Mouse (Mus musculus) midbrain, embryonic 10.5 days (tissue): ENCODE measurements at regions not wholly inside any gene's neighbourhood (a gene's known extent, or its start where the extent isn't known, plus 50 kb on each side); places are given as distances from the start of the nearest gene placed in this dataset.

Experiments
- DNase-seq: peaks from one replicate; pipeline ENCODE4 v3.0.0-alpha.2; 2017; ENCODE audit warnings: low spot score
- H3K27ac ChIP-seq: fragments of 300-500 bp; sonication (generic); replicated peaks from 2 replicates; pipeline ENCODE4 v1.5.1; 2016; ENCODE audit warnings: mild to moderate bottlenecking
- H3K27me3 ChIP-seq: fragments of 300-500 bp; sonication (generic); 2 replicates; pipeline ENCODE4 v1.6.1; 2016; ENCODE audit warnings: low read depth, mild to moderate bottlenecking; ENCODE audit not compliant: poor library complexity, severe bottlenecking
- H3K36me3 ChIP-seq: fragments of 300-500 bp; sonication (generic); 2 replicates; pipeline ENCODE4 v1.6.1; 2016; ENCODE audit warnings: mild to moderate bottlenecking, moderate library complexity
- H3K4me1 ChIP-seq: fragments of 300-500 bp; sonication (generic); 2 replicates; pipeline ENCODE4 v1.6.1; 2016
- H3K4me3 ChIP-seq: fragments of 300-500 bp; sonication (generic); 2 replicates; pipeline ENCODE4 v1.5.1; 2016; ENCODE audit warnings: mild to moderate bottlenecking, moderate library complexity
- H3K9me3 ChIP-seq: fragments of 300-500 bp; sonication (generic); replicated peaks from 2 replicates; pipeline ENCODE4 v1.6.1; 2016; ENCODE audit warnings: mild to moderate bottlenecking
- WGBS: fragments of 180-500 bp; shearing (Covaris S2); methylation state at CpG from one replicate; pipeline ENCODE4 v1.1.7; 2016; 5-methylcytosine and 5-hydroxymethylcytosine counted together

DNA sequence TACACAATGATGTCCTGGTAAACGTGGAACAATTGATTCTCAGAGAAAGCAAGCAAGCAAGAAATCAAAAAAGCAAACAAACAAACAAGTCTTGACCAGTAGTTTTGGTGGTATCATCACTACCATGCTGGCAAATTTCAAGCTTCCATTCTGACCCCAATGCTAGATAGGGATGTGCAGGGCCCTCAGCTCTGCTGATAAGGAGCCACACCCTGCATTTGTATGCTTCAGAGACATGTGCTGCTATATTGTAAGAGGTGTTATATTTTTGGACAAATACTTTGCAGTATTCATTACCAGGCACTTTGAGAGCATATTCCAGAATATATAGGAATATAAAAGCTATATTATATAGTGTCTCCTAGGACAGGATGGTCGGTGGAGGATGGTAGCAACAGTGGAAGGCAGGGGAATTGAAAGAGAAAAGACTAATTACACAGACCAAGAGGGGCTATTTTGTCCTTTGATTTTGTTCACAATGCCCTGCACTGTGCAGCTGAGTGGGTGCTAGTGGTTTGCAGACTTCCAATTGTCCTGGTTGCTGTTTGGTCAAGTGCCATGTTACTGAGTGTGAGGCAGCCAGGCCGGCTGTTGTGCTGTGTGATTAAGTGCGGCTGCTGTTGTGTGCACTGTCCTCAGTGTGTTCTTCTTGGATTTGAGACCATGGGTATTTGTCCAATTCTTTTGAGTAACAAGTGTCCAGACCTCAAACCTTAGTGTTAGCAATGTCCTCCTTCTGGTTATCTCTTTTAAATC lies 54.9 kb upstream of the Paqr3 start:
- Histone ChIP-seq H3K4me1 (peaks cover 3% of the 10 kb centered on the region; the same call in 1 of the 2 replicates), H3K27ac (no peak overlapping the region), H3K9me3 (no peaks in the 10 kb centered on the region), H3K36me3 (no peaks in the 10 kb centered on the region), H3K4me3 (no peak overlapping the region), H3K27me3 (no peaks in the 10 kb centered on the region)
- WGBS, result 74% methylated on average over 4 of the region's 4 CpGs
- DNase-seq, result no peak
